ENCODE assay signal across 18 mouse cellular contexts in the genomic region with DNA sequence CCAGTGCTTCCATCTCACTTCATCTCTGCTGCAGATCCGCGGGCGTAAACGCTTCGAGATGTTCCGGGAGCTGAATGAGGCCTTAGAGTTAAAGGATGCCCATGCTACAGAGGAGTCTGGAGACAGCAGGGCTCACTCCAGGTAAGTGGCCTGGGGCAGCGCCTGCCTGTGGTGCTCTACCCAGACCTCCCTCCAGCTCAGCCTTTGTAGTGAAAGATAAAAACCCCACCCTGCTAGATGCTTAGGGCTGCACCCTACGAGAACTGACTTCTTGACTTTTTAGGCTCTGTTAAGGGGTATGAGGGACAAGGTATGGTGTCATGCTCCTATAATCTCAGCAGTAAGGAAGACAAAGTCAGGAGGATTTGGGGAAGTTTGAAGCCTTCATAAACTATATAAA. TPM values are rescaled to one million over a fixed set of nuclear protein-coding genes. Genes with fewer than 3 reads are reported as not detected.
"Had no signal": no experiment of that assay in that cellular context is flagged by ENCODE, and none has a peak within 500 bp of the region (broad histone marks: within the 10 kb centered on the region; RNA-seq: fewer than 3 reads in every experiment).

No protein-coding gene starts in this region.

- DNase-seq: kidney, adult 2 months; kidney, postnatal 25 days; layer of hippocampus, adult 9-11 months; lung, adult 2 months; lung, postnatal 36 days; midbrain, embryonic 14.5 days; thymus, adult 18-20 months; thymus, postnatal 14 days had no signal

- H3K9ac ChIP-seq: kidney, embryonic 15.5 days; neural tube, embryonic 15.5 days had no signal

- H3K4me1 ChIP-seq: kidney, embryonic 15.5 days; limb, embryonic 10.5 days; neural tube, embryonic 15.5 days had no signal

- H3K4me2 ChIP-seq: kidney, embryonic 15.5 days; neural tube, embryonic 15.5 days had no signal

- H3K4me3 ChIP-seq: kidney, embryonic 15.5 days; limb, embryonic 10.5 days; myocyte; neural tube, embryonic 15.5 days had no signal

- H3K27me3 ChIP-seq: kidney, embryonic 15.5 days; neural tube, embryonic 15.5 days had no signal

- H3K27ac ChIP-seq: kidney, embryonic 15.5 days; limb, embryonic 10.5 days; neural tube, embryonic 15.5 days; stomach, postnatal 0 days had no signal

- H3K9me3 ChIP-seq: kidney, embryonic 15.5 days; limb, embryonic 10.5 days; neural tube, embryonic 15.5 days had no signal

- ATAC-seq: intestine, embryonic 16.5 days; lung, postnatal 0 days had no signal

RNA-seq across cellular contexts. Expression of gene Shbg, which starts 27.1 kb away (rescaled TPM):
- total RNA-seq: left cerebral cortex, postnatal 14 days; megakaryocyte progenitor cell, adult 5-6 weeks had no signal
- polyA plus RNA-seq: limb, embryonic 10.5 days; lung, adult 2 months; lung, postnatal 0 days; midbrain, embryonic 14.5 days; neural tube, embryonic 11.5 days; neural tube, embryonic 15.5 days; stomach, postnatal 0 days had no signal
